Mouse (Mus musculus): ENCODE data around the gene Entpd5. TPM values are rescaled to one million over a fixed set of nuclear protein-coding genes. Genes with fewer than 3 reads are reported as not detected.

The Entpd5 gene
- total RNA-seq (2015) (13.5 and 20.1 TPM in 2 replicates), total RNA-seq (2017) (18.4 and 23.7 TPM in 2 replicates)

DNA sequence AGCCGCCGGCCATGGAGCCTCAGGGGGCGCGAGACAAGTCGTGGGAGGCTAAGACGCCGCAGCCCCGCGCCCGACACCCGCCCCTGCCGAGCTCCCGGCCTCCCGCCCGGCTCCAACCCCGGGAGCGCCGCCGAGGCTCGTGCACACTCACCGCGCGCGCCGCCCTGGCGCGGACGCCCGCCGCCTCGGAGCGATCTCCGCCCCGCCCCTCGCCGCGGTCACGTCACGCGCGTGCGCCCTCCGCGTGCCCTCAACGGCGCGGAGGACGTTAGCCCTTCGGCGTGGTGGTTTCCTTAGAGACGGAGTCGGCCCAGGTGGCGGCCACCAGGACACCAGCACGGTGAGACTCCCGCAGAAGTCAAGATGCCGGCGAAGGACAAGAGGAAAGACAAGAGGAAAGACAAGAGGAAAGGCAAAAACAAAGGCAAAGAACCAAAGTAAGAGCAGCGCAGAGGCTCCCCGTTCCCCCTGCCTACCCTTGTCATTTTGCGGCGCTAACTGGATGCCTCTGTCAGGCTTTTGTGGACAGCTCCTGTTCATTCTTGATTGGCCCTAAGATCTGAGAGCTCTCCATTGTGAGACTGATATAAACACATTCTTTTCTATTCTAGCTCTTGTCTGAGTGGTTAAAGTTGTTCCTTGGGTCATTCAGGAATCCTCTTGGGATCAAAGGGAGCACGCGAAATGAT lies at the start of gene Entpd5, which contains the start of gene Bbof1:
Entpd5 (minus strand) TSS at position 211 of the 689 bp plus-strand sequence.
Bbof1 (plus strand) TSS at position 253 of the 689 bp plus-strand sequence.
- peak; percentile 90 for ATAC-seq (replicated peaks; ENCODE audit: poor library complexity)

DNA sequence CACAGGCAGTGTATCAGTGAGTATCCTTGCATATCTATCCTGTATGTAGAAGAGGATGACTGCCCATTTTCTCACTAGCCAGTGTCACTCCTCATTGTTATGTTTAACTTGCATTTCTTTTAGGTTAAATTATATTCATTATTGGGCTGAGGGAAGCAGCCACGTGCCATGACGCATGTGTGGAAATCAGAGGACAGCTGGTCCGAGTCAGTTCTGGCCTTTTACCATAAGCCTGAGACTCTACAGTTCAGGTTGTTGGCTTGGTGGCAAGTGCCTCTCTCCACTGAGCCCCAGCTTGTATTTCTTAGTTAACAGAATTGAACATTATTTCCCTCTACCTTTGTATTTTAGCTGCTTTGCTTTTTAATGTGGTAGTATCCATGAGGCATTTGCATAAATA lies 48.1 kb upstream of the Entpd5 start:
- ATAC-seq (replicated peaks; ENCODE audit: poor library complexity): no peak

- no peak for ATAC-seq (replicated peaks; ENCODE audit: poor library complexity)
These were observed 43.0 kb upstream of the Entpd5 start for GRCm38 (mm10) chr12:84451801-84452200.

- ATAC-seq (replicated peaks; ENCODE audit: poor library complexity): peak; percentile 91
These were observed 42.2 kb upstream of the Entpd5 start, which contains the start of the genes Aldh6a1 and Lin52 for GRCm38 (mm10) chr12:84450718-84451646. Gene Aldh6a1 (minus strand): TSS chr12:84451004. Gene Lin52 (plus strand): TSS chr12:84451422.

DNA sequence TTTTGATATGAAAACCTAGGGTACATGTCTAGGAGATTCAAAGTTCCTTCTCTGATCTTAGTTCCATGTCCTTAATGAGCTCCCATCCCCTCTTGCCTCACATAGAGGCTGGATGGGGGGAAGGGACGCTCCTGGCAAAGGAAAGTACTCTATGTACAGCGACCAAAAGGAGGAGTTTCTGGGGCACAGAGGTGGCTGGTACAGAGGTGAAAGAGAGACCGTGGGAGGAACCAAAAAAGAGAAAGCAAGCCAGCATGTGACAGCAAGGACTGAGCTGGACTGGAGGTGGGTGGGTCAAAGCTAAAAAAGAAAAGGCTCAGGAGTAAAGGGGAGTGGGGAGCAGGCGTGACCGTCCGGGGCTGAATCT lies 41.5 kb upstream of the Entpd5 start:
- ATAC-seq (replicated peaks; ENCODE audit: poor library complexity): peak; percentile 3; the same call in 1 of the 2 replicates

DNA sequence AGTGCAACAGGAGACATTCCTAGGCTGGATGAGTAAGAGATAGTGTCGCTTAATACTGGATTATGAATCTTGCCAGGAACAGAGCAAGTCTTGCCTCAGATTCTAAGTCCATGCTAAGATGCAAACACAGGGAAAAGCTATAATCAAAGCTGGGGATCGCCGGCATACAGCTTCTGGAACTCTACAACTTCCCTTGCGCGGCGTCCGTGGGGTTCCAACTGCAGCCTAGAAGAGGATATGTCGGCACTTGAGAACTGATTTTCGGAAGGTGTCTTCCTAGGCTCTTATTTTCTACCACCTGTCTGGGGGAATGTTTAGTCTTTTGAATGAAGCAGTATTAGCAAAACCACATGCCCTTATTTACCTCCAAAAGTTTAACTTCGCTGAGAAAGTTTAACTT lies 41.1 kb upstream of the Entpd5 start:
- no peak for ATAC-seq (replicated peaks; ENCODE audit: poor library complexity)

GRCm38 (mm10) chr12:84448181-84448580 lies 39.4 kb upstream of the Entpd5 start:
- ATAC-seq (replicated peaks; ENCODE audit: poor library complexity): no peak

GRCm38 (mm10) chr12:84447386-84447785 lies 38.6 kb upstream of the Entpd5 start:
- ATAC-seq (replicated peaks; ENCODE audit: poor library complexity): no peak

DNA sequence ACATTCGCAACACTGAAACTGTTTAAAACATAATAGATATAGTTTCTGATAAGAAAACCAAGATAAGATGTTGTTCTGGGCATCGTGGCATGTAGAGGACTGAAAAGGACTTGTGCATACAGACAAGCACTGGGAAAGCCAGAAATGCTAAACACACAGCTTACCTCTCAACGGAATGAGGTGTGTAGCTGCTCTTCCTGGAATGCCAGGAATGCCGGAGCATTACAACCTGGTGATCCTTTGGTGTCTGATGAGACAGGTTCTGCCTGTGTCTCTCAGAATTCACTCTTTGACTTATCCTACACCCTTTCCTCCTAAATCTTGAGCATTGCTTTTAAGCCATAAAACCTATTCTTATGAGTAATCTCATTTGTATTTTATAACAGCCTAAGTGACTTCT lies 33.7 kb upstream of the Entpd5 start:
- no peak for ATAC-seq (replicated peaks; ENCODE audit: poor library complexity)

DNA sequence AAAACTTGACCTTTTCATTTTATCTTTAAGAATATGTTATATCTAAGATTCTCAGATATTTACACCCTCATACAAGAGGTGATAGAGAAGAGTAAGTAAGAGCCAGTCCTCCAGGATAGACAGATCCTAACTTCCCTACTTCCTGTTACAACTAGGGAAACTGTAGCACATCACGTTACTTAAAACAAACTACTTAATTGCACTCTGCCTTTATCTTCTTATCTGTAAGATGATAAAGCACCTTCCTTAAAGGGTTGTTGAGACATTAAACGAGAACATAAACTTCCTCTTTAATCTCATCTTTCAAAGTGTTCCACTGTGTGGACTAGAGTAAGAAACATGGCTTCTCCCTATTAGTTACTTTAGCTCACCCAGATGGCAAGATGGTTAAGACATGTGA lies 29.9 kb upstream of the Entpd5 start:
- ATAC-seq (replicated peaks; ENCODE audit: poor library complexity): no peak

DNA sequence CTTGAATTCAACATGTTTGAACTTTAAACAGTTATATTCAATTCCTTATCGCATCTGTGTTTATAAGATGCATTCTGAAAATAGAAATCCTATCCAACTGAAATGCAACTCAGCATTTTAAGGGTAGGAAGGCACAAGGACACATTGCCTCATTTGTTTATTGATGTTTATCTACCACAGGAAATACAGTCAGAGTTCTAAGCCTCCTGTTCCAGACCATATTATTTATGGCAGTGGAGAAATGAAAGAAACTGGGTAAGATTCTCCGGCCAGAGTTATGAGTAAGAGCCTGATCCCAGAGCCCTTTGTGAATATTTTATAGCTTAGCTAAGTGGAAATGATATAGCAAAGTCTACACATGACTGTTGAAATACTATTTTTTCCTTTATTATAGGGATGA lies 21.0 kb upstream of the Entpd5 start:
- ATAC-seq (replicated peaks; ENCODE audit: poor library complexity): no peak

DNA sequence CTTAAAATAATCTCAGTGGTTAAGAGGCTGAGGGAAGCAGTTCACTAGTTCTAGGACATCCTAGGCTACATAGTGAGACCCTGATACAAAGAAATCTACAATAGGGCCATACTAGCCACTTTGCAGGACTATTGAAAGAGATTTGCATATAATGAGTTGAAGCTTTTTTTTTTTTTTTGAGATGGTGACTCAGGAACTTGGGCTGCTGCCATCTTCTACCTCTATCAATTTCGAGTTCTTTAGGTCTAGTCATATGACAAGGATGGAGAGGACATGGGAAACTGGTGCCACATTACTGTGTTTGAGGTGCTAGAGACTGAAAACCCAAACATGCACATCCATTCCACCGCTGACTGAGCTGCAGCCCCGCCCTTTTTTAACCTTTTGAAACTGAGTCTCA lies 15.2 kb upstream of the Entpd5 start:
- no peak for ATAC-seq (replicated peaks; ENCODE audit: poor library complexity)

DNA sequence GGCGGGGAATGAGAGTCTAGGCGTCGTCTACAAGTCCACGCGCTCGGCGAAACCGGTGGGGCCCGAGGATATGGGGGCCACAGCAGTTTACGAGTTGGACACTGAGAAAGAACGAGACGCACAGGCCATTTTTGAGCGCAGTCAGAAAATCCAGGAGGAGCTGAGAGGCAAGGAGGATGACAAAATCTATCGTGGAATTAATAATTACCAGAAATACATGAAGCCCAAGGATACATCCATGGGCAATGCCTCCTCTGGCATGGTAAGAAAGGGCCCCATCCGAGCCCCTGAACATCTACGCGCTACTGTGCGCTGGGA lies 8.7 kb upstream of the Entpd5 start:
- no peak for ATAC-seq (replicated peaks; ENCODE audit: poor library complexity)

GRCm38 (mm10) chr12:84416834-84417604 lies 8.2 kb upstream of the Entpd5 start, which contains the start of gene Rnf113a2:
Gene Rnf113a2 (plus strand): TSS chr12:84417196.
- ATAC-seq (replicated peaks; ENCODE audit: poor library complexity): peak; percentile 100

GRCm38 (mm10) chr12:84407874-84408818 lies 683 bp downstream of the Entpd5 start:
- peak; percentile 52 for ATAC-seq (replicated peaks; ENCODE audit: poor library complexity)

DNA sequence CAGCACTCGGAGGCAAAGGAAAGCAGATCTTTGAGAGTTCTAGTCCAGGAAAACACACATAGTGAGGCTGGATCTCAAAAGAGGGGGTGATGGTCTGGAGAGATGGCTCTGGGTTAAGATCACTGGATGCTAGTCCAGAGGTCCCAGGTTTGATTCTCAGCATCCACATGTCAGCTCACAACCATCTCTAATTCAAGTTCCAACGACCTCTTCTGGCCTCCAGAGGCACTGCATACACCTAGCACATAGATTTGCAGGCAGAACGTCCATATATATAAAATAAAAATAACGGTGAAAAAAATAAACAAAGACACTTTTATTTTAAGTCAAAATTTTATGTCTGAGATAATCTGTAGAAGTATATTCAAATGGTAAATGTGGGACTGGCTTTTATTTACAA lies 1.6 kb downstream of the Entpd5 start:
- no peak for ATAC-seq (replicated peaks; ENCODE audit: poor library complexity)

DNA sequence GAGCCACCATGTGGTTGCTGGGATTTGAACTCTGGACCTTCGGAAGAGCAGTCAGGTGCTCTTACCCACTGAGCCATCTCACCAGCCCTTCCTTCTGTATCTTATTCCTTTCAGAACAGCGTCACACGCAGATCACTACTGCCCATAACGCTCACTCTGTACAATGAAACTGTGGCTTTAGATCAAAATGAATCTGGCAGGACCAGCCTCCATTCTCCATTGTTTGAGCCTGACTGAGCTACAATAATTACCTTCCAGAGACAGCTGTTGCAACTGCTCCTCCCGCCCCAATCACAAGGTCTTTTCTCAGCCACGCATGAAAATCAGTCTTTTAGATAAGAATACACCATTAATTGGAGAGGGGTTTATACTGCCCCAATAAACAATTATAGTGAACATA lies 4.3 kb downstream of the Entpd5 start:
- ATAC-seq (replicated peaks; ENCODE audit: poor library complexity): no peak

- ATAC-seq (replicated peaks; ENCODE audit: poor library complexity): no peak
These were observed 5.9 kb downstream of the Entpd5 start for GRCm38 (mm10) chr12:84402923-84403322.

GRCm38 (mm10) chr12:84400653-84401052 lies 8.2 kb downstream of the Entpd5 start:
- peak; percentile 11; the same call in 1 of the 2 replicates for ATAC-seq (replicated peaks; ENCODE audit: poor library complexity)

GRCm38 (mm10) chr12:84400068-84400467 lies 8.8 kb downstream of the Entpd5 start:
- ATAC-seq (replicated peaks; ENCODE audit: poor library complexity): no peak
